Mouse (Mus musculus) kidney, postnatal 0 days (tissue): Measurements from ENCODE around the gene 4930524J08Rik. TPM values are rescaled to one million over a fixed set of nuclear protein-coding genes. Genes with fewer than 3 reads are reported as not detected.

ENCODE experiments used
- ATAC-seq: fragments of 200-750 bp; cut with Nextera tagmentation; replicated peaks from 2 replicates; pipeline ENCODE4 v1.8.0; 2017; ENCODE audit warnings: low read depth, moderate number of reproducible peaks, moderate TSS enrichment, moderate library complexity; ENCODE audit not compliant: low FRiP score
- DNase-seq: peaks from one replicate; pipeline ENCODE4 v3.0.0-alpha.2; 2016; ENCODE audit warnings: low spot score
- H3K27ac ChIP-seq: fragments of 300-500 bp; sonication (generic); 2 replicates; pipeline ENCODE4 v1.5.1; 2014; ENCODE audit warnings: mild to moderate bottlenecking
- H3K27me3 ChIP-seq: fragments of 300-500 bp; sonication (generic); 2 replicates; pipeline ENCODE4 v1.6.1; 2014; ENCODE audit warnings: low read length, mixed read lengths; ENCODE audit not compliant: insufficient read depth
- H3K36me3 ChIP-seq: fragments of 300-500 bp; sonication (generic); 2 replicates; pipeline ENCODE4 v1.6.1; 2014; ENCODE audit warnings: low read length, mixed read lengths; ENCODE audit not compliant: insufficient read depth
- H3K4me1 ChIP-seq: fragments of 300-500 bp; sonication (generic); replicated peaks from 2 replicates; pipeline ENCODE4 v1.6.1; 2014; ENCODE audit warnings: antibody characterized with exemption, low read length, mixed read lengths; ENCODE audit not compliant: insufficient read depth
- H3K4me2 ChIP-seq: fragments of 300-500 bp; sonication (generic); 2 replicates; pipeline ENCODE4 v1.6.1; 2014; ENCODE audit warnings: mild to moderate bottlenecking, low read length, moderate library complexity, mixed read lengths
- H3K4me3 ChIP-seq: fragments of 300-500 bp; sonication (generic); replicated peaks from 2 replicates; pipeline ENCODE4 v1.5.1; 2014; ENCODE audit warnings: low read depth, low read length
- H3K9ac ChIP-seq: fragments of 300-500 bp; sonication (generic); 2 replicates; pipeline ENCODE4 v1.6.1; 2014; ENCODE audit warnings: low read depth, low read length
- H3K9me3 ChIP-seq: fragments of 300-500 bp; sonication (generic); replicated peaks from 2 replicates; pipeline ENCODE4 v1.6.1; 2016; ENCODE audit warnings: low read length, inconsistent platforms, mixed read lengths
- CTCF ChIP-seq: IDR thresholded peaks from 2 replicates; pipeline ENCODE4 v1.5.1; 2016; ENCODE audit warnings: antibody characterized with exemption, low read depth, mild to moderate bottlenecking, moderate library complexity
- WGBS: fragments of 180-500 bp; shearing (Covaris S2); extraction: QIAGEN DNeasy Blood & Tissue Kit; methylation state at CpG from one replicate; pipeline ENCODE4 v1.1.7; 2014; 5-methylcytosine and 5-hydroxymethylcytosine counted together
- polyA plus RNA-seq: library from polyadenylated mRNA; unstranded; fragments of >200 nt; fragmentation: Nextera tagmentation; extraction: Ambion mirVana; gene quantifications from 2 replicates; pipeline ENCODE4 v1.2.1, GENCODE M21; 2015

The 4930524J08Rik gene
- polyA plus RNA-seq, 1 experiment from 2014 or later: 4.5 TPM

GRCm38 (mm10) chr5:100008485-100008884 lies 29.6 kb downstream of the 4930524J08Rik start:
- H3K36me3 ChIP-seq: no peaks in the 10 kb centered on the region
- H3K4me1 ChIP-seq: no peaks in the 10 kb centered on the region
- no peak overlapping the region for H3K4me2 ChIP-seq
- TF ChIP-seq CTCF: no peak
- no peak overlapping the region for H3K9ac ChIP-seq
- no peak overlapping the region for H3K4me3 ChIP-seq
- DNase-seq (no peak), ATAC-seq (no peak)
- no peak overlapping the region for H3K27ac ChIP-seq
- 64% methylated on average over 3 of the region's 3 CpGs for WGBS
- no peaks in the 10 kb centered on the region for H3K27me3 ChIP-seq
- H3K9me3 ChIP-seq: no peaks in the 10 kb centered on the region

- H3K36me3 ChIP-seq: no peaks in the 10 kb centered on the region
- H3K9ac ChIP-seq: no peak overlapping the region
- H3K9me3 ChIP-seq: no peaks in the 10 kb centered on the region
- WGBS: 81% methylated on average over 9 of the region's 9 CpGs
- ATAC-seq (no peak), DNase-seq (no peak)
- H3K4me2 ChIP-seq: no peak overlapping the region
- no peaks in the 10 kb centered on the region for H3K4me1 ChIP-seq
- no peaks in the 10 kb centered on the region for H3K27me3 ChIP-seq
- TF ChIP-seq CTCF: no peak
- no peak overlapping the region for H3K4me3 ChIP-seq
- H3K27ac ChIP-seq: no peak overlapping the region
Measured at GRCm38 (mm10) chr5:100012599-100012998, 33.7 kb downstream of the 4930524J08Rik start.

DNA sequence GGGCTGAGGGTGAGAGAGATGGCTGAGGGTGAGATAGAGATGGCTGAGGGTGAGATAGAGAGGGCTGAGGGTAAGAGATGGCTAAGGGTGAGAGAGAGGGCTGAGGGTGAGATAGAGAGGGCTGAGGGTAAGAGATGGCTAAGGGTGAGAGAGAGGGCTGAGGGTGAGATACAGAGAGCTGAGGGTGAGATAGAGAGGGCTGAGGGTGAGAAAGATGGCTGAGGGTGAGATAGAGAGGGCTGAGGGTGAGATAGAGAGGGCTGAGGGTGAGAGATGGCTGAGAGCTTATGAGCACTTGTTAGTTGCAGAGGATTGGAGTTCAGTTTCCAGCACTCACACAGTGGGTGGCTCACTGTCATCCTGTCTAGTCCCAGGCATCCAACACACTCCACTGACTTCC lies 41.2 kb downstream of the 4930524J08Rik start:
- Histone ChIP-seq H3K9ac (no peak overlapping the region), H3K4me3 (no peak overlapping the region), H3K36me3 (no peaks in the 10 kb centered on the region), H3K4me2 (no peak overlapping the region), H3K27ac (no peak overlapping the region), H3K9me3 (no peaks in the 10 kb centered on the region), H3K27me3 (no peaks in the 10 kb centered on the region), H3K4me1 (no peaks in the 10 kb centered on the region)
- DNase-seq: no peak
- no peak for TF ChIP-seq CTCF
- no peak for ATAC-seq

GRCm38 (mm10) chr5:100024403-100024802 lies 45.5 kb downstream of the 4930524J08Rik start:
- no peak for TF ChIP-seq CTCF
- no peaks in the 10 kb centered on the region for H3K27me3 ChIP-seq
- H3K9ac ChIP-seq: no peak overlapping the region
- no peaks in the 10 kb centered on the region for H3K4me1 ChIP-seq
- H3K36me3 ChIP-seq: no peaks in the 10 kb centered on the region
- no peak overlapping the region for H3K4me3 ChIP-seq
- ATAC-seq: no peak
- H3K9me3 ChIP-seq: no peaks in the 10 kb centered on the region
- 57% methylated on average over 5 of the region's 5 CpGs for WGBS
- H3K27ac ChIP-seq: no peak overlapping the region
- H3K4me2 ChIP-seq: no peak overlapping the region
- no peak for DNase-seq

DNA sequence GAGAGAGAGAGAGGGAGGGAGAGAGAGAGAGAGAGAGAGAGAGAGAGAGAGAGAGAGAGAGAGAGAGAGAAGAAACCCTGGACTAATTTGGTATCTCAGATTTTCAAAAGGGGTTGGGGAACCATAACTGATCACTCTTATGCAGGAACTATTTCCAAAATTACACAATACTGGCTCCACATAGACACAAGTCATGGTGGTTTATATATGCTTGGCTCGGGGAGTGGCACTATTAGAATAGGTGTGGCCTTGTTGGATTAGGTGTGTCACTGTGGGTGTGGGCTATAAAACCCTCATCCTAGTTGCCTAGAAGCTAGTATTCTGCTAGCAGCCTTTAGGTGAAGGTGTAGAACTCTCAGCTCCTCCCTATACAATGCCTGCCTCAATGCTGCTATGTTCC lies 46.0 kb downstream of the 4930524J08Rik start:
- no peaks in the 10 kb centered on the region for H3K27me3 ChIP-seq
- DNase-seq: no peak
- no peak overlapping the region for H3K4me2 ChIP-seq
- no peak overlapping the region for H3K4me3 ChIP-seq
- no peaks in the 10 kb centered on the region for H3K36me3 ChIP-seq
- WGBS: 83% methylated on average over 1 of the region's 1 CpGs
- no peaks in the 10 kb centered on the region for H3K4me1 ChIP-seq
- H3K9ac ChIP-seq: no peak overlapping the region
- no peak for ATAC-seq
- H3K9me3 ChIP-seq: no peaks in the 10 kb centered on the region
- TF ChIP-seq CTCF: no peak
- H3K27ac ChIP-seq: no peak overlapping the region

Other genes with a start within 250 kb of the 4930524J08Rik start
- 6.9 and 7.3 TPM in 2 replicates for gene Rasgef1b, start 250.0 kb upstream of the 4930524J08Rik start, polyA plus RNA-seq
- gene Vamp9, start 72.8 kb upstream of the 4930524J08Rik start, polyA plus RNA-seq: 0.25 and 0.65 TPM in 2 replicates
- 97.7 and 125 TPM in 2 replicates for gene Hnrnpd, start 123 bp upstream of the 4930524J08Rik start, polyA plus RNA-seq
- 118 and 121 TPM in 2 replicates for gene Hnrnpdl, start 60.6 kb downstream of the 4930524J08Rik start, polyA plus RNA-seq
- gene Enoph1, start 60.9 kb downstream of the 4930524J08Rik start, polyA plus RNA-seq: 31.5 and 36.1 TPM in 2 replicates
- 26.3 and 27.3 TPM in 2 replicates for gene Tmem150c, start 180.7 kb downstream of the 4930524J08Rik start, polyA plus RNA-seq